Mouse (Mus musculus) urinary bladder, postnatal 4 days (tissue): ENCODE measurements around the gene Gm17387.

Experiments
- DNase-seq, 2 experiments: peaks; one replicate each; pipeline ENCODE4 v3.0.0; 2021 to 2022; ENCODE audit warnings: low spot score in 2 of 2

The Gm17387 gene

GRCm38 (mm10) chr7:141028831-141029230, at the start of gene Gm17387:
Gene Gm17387 (plus strand): TSS chr7:141029131.
- no peak for DNase-seq

- no peak for DNase-seq
These were observed 47.2 kb upstream of the Gm17387 start for GRCm38 (mm10) chr7:140981704-140982103.

- no peak for DNase-seq
These were observed 46.0 kb upstream of the Gm17387 start for GRCm38 (mm10) chr7:140982971-140983370.

- DNase-seq, result no peak
These were observed 41.5 kb upstream of the Gm17387 start for GRCm38 (mm10) chr7:140987182-140988138.

- no peak for DNase-seq
These were observed 39.9 kb upstream of the Gm17387 start for GRCm38 (mm10) chr7:140989022-140989421.

- no peak for DNase-seq
These were observed 38.7 kb upstream of the Gm17387 start for GRCm38 (mm10) chr7:140990185-140990584.

- no peak for DNase-seq
These were observed 38.3 kb upstream of the Gm17387 start for GRCm38 (mm10) chr7:140990622-140991021.

- no peak for DNase-seq
These were observed 37.7 kb upstream of the Gm17387 start for GRCm38 (mm10) chr7:140991117-140991689.

- DNase-seq, result no peak
These were observed 31.1 kb upstream of the Gm17387 start for GRCm38 (mm10) chr7:140997817-140998216.

GRCm38 (mm10) chr7:140998853-140999700, 29.9 kb upstream of the Gm17387 start:
- DNase-seq, result no peak

GRCm38 (mm10) chr7:141000881-141001708, 27.8 kb upstream of the Gm17387 start:
- DNase-seq, result no peak

GRCm38 (mm10) chr7:141003248-141004010, 25.5 kb upstream of the Gm17387 start:
- DNase-seq, result no peak

- DNase-seq, result no peak
These were observed 22.5 kb upstream of the Gm17387 start for GRCm38 (mm10) chr7:141006446-141006845.

GRCm38 (mm10) chr7:141006914-141007313, 22.0 kb upstream of the Gm17387 start:
- no peak for DNase-seq

- DNase-seq, result peak in 1 of 2 experiments; percentile 44
These were observed 20.6 kb upstream of the Gm17387 start for GRCm38 (mm10) chr7:141008312-141008761.

- peak; percentile 76 to 89 for DNase-seq
These were observed 19.8 kb upstream of the Gm17387 start for GRCm38 (mm10) chr7:141008938-141009660.

- DNase-seq, result no peak
These were observed 19.3 kb upstream of the Gm17387 start for GRCm38 (mm10) chr7:141009665-141010064.

- peak in 1 of 2 experiments; percentile 29 for DNase-seq
These were observed 18.3 kb upstream of the Gm17387 start, which contains the start of gene Ifitm3 for GRCm38 (mm10) chr7:141010593-141010992. Gene Ifitm3 (minus strand): TSS chr7:141010770.

- DNase-seq, result no peak
These were observed 17.6 kb upstream of the Gm17387 start for GRCm38 (mm10) chr7:141011238-141011770.
